Mouse (Mus musculus) kidney, embryonic 14.5 days (tissue): Measurements from ENCODE around the gene Intu. TPM values are rescaled to one million over a fixed set of nuclear protein-coding genes. Genes with fewer than 3 reads are reported as not detected.

Experiments used
- microRNA-seq: library from miRNA; unstranded; fragments of <30 nt; microRNA quantifications from one replicate; pipeline ENCODE4, GENCODE M21; 2016
- polyA plus RNA-seq: library from polyadenylated mRNA; unstranded; fragments of >200 nt; fragmentation: Nextera tagmentation; extraction: Ambion mirVana; gene quantifications from 2 replicates; pipeline ENCODE4 v1.2.1, GENCODE M21; 2014

Intu gene
- polyA plus RNA-seq, 1 experiment from 2014 or later, result 5.1 TPM

Small RNA genes lying within 50 kb of the gene (microRNA-seq; reads per million reads assigned to microRNA genes)
- gene Gm23810, result not detected

Other genes starting within 250 kb of the Intu start
- gene Slc25a31, start 177.6 kb downstream of the Intu start, polyA plus RNA-seq, result 0.28 TPM in 1 of 2 replicates, not detected in the other
- gene Hspa4l, start 213.2 kb downstream of the Intu start, polyA plus RNA-seq, result 4.3 and 8.8 TPM in 2 replicates